Mouse (Mus musculus) CD4-positive helper T cell, adult 2 months (primary cell): Measurements from ENCODE around the gene Hist1h3i.

ENCODE experiments used
- DNase-seq: peaks from one replicate; pipeline ENCODE4 v3.0.0-alpha.2; 2012; ENCODE audit warnings: low read depth, missing footprints, low spot score

Gene Hist1h3i

DNA sequence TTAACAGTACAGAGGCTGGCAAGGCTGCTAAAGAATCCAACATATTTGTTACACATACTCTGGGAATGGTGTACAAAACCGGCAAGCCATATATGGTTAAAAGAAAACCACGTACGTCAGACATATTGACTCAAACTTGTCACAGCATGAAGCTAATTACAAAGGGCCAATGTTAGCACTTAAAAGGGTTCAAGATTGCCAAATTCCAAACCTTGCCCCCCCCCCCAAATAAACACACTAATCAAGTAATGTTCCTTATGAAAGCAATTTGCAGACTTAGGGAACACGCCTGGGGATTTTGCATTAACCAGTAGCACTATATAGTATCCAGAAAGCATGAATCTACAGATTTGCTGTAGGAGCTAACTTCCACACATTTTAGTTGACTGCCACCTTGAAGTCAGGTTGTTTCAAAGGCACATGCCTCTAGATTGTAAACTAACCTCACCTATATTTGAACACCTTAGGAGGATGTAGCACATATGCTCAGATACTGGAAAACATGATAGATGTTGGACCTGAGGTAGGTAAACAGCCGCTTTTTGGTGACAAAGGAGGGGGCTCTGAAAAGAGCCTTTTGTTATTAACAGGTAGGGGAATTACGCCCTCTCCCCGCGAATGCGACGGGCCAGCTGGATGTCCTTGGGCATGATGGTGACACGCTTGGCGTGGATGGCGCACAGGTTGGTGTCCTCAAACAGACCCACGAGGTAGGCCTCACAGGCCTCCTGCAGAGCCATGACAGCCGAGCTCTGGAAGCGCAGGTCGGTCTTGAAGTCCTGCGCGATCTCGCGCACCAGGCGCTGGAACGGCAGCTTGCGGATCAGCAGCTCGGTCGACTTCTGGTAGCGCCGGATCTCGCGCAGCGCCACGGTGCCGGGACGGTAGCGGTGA, 562 bp downstream of the Hist1h3i start:
- DNase-seq = peak; percentile 54

GRCm38 (mm10) chr13:21781639-21782038, 1.5 kb downstream of the Hist1h3i start:
- DNase-seq = no peak

- DNase-seq = no peak
Observed at GRCm38 (mm10) chr13:21781021-21781555, 2.1 kb downstream of the Hist1h3i start.

- DNase-seq = peak; percentile 65
Observed at GRCm38 (mm10) chr13:21779767-21780731, 3.1 kb downstream of the Hist1h3i start, which contains the start of gene Hist1h1b. Gene Hist1h1b (minus strand): TSS chr13:21780625.

- peak; percentile 95 for DNase-seq
Observed at GRCm38 (mm10) chr13:21778814-21779766, 4.1 kb downstream of the Hist1h3i start.

DNA sequence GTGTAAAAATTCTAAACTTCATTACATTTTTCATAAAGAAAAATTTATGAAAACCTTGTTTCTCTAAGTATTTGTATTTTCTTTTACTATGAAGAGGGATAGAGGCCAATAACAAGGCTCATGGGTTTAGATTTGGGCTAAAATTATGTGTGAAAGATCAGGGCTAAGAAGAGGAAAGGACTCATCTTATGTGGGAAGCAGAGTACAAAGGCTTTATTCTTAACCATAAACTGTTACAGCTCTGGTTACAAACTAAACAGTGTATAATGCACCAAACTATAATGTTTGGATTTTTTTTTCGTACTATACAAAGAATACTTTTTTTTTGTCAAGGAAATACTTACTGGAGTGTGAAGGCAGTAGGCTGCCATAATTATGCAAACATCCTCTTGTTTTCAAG, 27.5 kb downstream of the Hist1h3i start:
- DNase-seq = no peak

- peak; percentile 62 for DNase-seq
Observed at GRCm38 (mm10) chr13:21754294-21755001, 28.7 kb downstream of the Hist1h3i start.

DNA sequence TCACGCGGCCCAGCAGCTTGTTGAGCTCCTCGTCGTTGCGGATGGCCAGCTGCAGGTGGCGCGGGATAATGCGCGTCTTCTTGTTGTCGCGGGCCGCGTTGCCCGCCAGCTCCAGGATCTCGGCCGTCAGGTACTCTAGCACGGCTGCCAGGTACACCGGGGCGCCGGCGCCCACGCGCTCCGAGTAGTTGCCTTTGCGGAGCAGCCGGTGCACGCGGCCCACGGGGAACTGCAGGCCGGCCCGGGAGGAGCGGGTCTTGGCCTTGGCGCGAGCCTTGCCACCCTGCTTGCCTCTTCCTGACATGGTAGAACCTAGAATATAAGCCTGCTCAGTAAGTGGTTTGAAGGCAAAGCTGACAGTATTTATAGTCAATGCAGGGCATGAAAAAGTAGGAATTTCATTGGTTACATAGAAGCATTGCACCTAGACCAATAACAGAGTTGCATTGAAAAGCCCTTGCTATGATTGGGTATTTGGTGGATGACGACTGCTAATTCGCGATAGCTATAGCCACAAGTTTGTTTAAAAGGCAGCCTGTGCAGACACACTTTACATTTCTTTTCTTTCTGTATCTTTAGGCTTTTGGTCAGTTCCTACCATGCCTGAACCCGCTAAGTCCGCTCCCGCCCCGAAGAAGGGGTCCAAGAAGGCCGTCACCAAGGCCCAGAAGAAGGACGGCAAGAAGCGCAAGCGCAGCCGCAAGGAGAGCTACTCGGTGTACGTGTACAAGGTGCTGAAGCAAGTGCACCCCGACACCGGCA, 29.5 kb downstream of the Hist1h3i start, which contains the start of the genes Hist1h2ak and Hist1h2bn:
TSS of gene Hist1h2ak (minus strand) at position 304 of the 762 bp plus-strand sequence.
TSS of gene Hist1h2bn (plus strand) at position 600 of the 762 bp plus-strand sequence.
- peak; percentile 92 for DNase-seq

DNA sequence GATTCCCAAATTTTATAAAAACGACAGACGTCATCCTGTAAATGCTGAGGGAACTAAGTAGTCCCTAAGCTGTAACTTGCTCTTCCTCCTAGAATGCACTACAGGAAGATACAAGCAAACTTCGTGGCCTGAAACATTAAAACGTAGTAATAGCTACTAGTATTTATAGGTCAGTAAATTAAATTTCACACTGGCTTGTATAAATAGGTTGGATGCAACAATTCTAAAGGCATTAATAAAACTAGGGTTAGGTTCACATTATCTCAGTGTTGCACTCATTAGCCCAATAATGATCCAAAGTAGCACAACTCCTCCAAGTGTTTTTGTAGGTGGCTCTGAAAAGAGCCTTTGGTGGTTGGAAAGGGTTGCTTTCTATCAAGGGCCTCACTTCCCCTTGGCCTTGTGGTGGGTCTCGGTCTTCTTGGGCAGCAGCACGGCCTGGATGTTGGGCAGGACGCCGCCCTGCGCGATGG, 30.1 kb downstream of the Hist1h3i start:
- DNase-seq = peak; percentile 15

DNA sequence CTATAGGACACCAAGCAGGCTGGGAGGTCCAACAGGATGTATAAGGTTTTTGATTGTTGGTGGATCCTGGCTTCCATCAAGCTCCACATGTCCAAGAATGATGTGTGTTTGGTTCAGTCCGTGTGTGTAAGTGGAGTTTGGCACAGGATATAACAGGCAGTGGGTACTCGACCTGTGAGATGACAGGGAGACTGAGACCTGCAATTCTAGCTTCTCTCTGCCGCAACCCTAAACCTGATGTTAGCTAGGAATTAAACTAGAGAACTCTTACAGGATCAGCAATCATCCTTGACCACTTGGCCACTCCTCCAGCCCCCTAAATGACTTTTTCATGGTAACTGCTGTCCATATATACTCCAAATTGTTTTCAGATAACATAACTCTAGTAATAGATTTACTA, 30.8 kb downstream of the Hist1h3i start:
- no peak for DNase-seq

DNA sequence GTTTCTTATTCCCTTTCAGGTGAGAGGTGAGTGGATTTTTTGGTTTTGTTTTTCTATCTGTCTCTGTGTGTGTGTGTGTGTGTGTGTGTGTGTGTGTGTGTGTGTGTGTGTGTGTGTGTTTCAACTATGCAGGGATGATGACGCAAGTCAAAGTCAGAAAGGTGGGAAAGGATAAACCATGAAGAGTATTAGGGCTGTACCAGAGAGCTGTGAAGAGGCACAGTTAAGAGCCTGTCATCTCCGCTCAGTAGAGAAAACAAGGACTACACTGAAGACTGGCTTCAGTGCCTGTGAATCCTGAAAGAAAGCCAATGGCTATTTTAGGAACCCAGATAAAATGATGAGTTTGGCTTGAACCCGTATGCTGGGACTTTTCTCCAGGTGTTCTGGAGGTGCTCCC, 31.3 kb downstream of the Hist1h3i start:
- DNase-seq = no peak

DNA sequence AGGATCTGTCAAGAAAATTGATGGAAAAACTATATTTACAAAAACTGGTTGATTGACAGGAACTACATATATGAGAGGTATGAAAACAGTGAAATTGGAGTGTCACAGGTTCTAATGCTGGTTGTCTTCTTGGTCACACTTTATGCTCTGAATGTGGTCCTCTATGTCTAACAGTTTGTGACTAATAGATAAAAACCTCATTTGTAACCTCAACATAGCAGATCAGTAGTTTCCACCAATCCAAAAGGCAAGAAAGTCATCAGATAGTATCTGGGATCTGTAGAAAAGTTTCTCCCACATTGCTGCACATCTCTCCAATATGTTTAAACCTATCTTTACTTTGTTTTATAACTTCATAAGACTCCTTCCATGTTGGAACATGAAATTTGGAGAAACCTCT, 31.8 kb downstream of the Hist1h3i start:
- no peak for DNase-seq

- DNase-seq = peak; percentile 90
Observed at GRCm38 (mm10) chr13:21750159-21751017, 32.8 kb downstream of the Hist1h3i start, which contains the start of gene Hist1h4k. Gene Hist1h4k (minus strand): TSS chr13:21750505.

GRCm38 (mm10) chr13:21749387-21750158, 33.6 kb downstream of the Hist1h3i start:
- DNase-seq = peak; percentile 56

GRCm38 (mm10) chr13:21745006-21745405, 38.2 kb downstream of the Hist1h3i start:
- DNase-seq = no peak

GRCm38 (mm10) chr13:21734906-21735767, 48.0 kb downstream of the Hist1h3i start, which contains the start of gene Hist1h4j:
Gene Hist1h4j (plus strand): TSS chr13:21735064.
- peak; percentile 83 for DNase-seq
